Mouse (Mus musculus) heart, embryonic 14.5 days (tissue): ENCODE results near the gene Olfr971. TPM values are rescaled to one million over a fixed set of nuclear protein-coding genes. Genes with fewer than 3 reads are reported as not detected.
"Not testable (repeated sequence)": the region's sequence is repeated elsewhere in the genome, so short reads cannot be mapped to it uniquely, and the experiment has no call there.

Source experiments
- ATAC-seq: fragments of 200-750 bp; cut with Nextera tagmentation; 2 replicates; pipeline ENCODE4 v1.8.0; 2017; ENCODE audit warnings: low read depth, moderate TSS enrichment; ENCODE audit not compliant: insufficient number of reproducible peaks, insufficient read depth, low FRiP score
- H3K27ac ChIP-seq, 2 experiments: fragments of 200-500 bp in 1 of 2; fragments of 300-500 bp in 1 of 2; sonication (generic) in 1 of 2; replicated peaks in 1 of 2; 2 replicates each; pipeline ENCODE4 v1.5.1; 2012 to 2014; ENCODE audit warnings: low read depth in 2 of 2, low read length in 2 of 2, control low read depth in 1 of 2, mild to moderate bottlenecking in 1 of 2, mixed read lengths in 1 of 2; ENCODE audit not compliant: control insufficient read depth in 1 of 2, insufficient read depth in 1 of 2
- H3K27me3 ChIP-seq: fragments of 300-500 bp; sonication (generic); 2 replicates; pipeline ENCODE4 v1.6.1; 2014; ENCODE audit warnings: mild to moderate bottlenecking, low read length, control low read depth; ENCODE audit not compliant: control insufficient read depth, insufficient read depth
- H3K36me3 ChIP-seq: fragments of 300-500 bp; sonication (generic); 2 replicates; pipeline ENCODE4 v1.6.1; 2014; ENCODE audit warnings: mild to moderate bottlenecking, control low read depth, low read length, mixed read lengths; ENCODE audit not compliant: control insufficient read depth, insufficient read depth
- H3K4me1 ChIP-seq, 2 experiments: fragments of 200-500 bp in 1 of 2; fragments of 300-500 bp in 1 of 2; sonication (generic) in 1 of 2; 2 replicates each; pipeline ENCODE4 v1.6.1; 2012 to 2014; ENCODE audit warnings: low read length in 2 of 2, control low read depth in 1 of 2, mixed read lengths in 1 of 2; ENCODE audit not compliant: control insufficient read depth in 2 of 2, insufficient read depth in 2 of 2
- H3K4me2 ChIP-seq: fragments of 300-500 bp; sonication (generic); 2 replicates; pipeline ENCODE4 v1.6.1; 2014; ENCODE audit warnings: mild to moderate bottlenecking, low read length
- H3K4me3 ChIP-seq, 2 experiments: fragments of 200-500 bp in 1 of 2; fragments of 300-500 bp in 1 of 2; sonication (generic) in 1 of 2; 2 replicates each; pipeline ENCODE4 v1.5.1; 2012 to 2014; ENCODE audit warnings: low read length in 2 of 2, mild to moderate bottlenecking in 2 of 2, control low read depth in 1 of 2, low read depth in 1 of 2, moderate library complexity in 1 of 2; ENCODE audit not compliant: control insufficient read depth in 1 of 2, insufficient read depth in 1 of 2
- H3K9ac ChIP-seq: fragments of 300-500 bp; sonication (generic); 2 replicates; pipeline ENCODE4 v1.6.1; 2014; ENCODE audit warnings: mild to moderate bottlenecking, low read length
- H3K9me3 ChIP-seq: fragments of 300-500 bp; sonication (generic); 2 replicates; pipeline ENCODE4 v1.6.1; 2016; ENCODE audit warnings: low read length, control low read depth; ENCODE audit not compliant: control insufficient read depth
- WGBS: fragments of 180-500 bp; shearing (Covaris S2); extraction: QIAGEN DNeasy Blood & Tissue Kit; methylation state at CpG from one replicate; pipeline ENCODE4 v1.1.7; 2014; 5-methylcytosine and 5-hydroxymethylcytosine counted together
- polyA plus RNA-seq: library from polyadenylated mRNA; unstranded; fragments of >200 nt; fragmentation: Nextera tagmentation; extraction: Ambion mirVana; gene quantifications from 2 replicates; pipeline ENCODE4 v1.2.1, GENCODE M21; 2014

Olfr971 gene
- not detected in 2 replicates for polyA plus RNA-seq

GRCm38 (mm10) chr9:39836576-39836975, at the start of gene Olfr971:
Gene Olfr971, plus strand, starts transcription at chr9:39836876.
- not testable (repeated sequence) for H3K4me2 ChIP-seq, H3K27me3 ChIP-seq, H3K4me3 ChIP-seq, ATAC-seq, H3K36me3 ChIP-seq, H3K9me3 ChIP-seq, H3K4me1 ChIP-seq, H3K27ac ChIP-seq, H3K9ac ChIP-seq
- WGBS: 71% methylated on average over 1 of the region's 2 CpGs

- no peak for ATAC-seq
- Histone ChIP-seq H3K4me3 (no peak within 1 kb of the TSS), H3K36me3 (no peaks in the 10 kb centered on the region), H3K4me1 (no peaks in the 10 kb centered on the region), H3K4me2 (no peak within 1 kb of the TSS), H3K27ac (no peak within 1 kb of the TSS), H3K9me3 (no peaks in the 10 kb centered on the region), H3K9ac (no peak within 1 kb of the TSS), H3K27me3 (no peaks in the 10 kb centered on the region)
- WGBS: 70% methylated on average over 2 of the region's 2 CpGs
Observed at GRCm38 (mm10) chr9:39790558-39790957, 46.1 kb upstream of the Olfr971 start, which contains the start of gene Olfr969. Gene Olfr969, plus strand, starts transcription at chr9:39790945.

GRCm38 (mm10) chr9:39808560-39808959, 28.1 kb upstream of the Olfr971 start, which contains the start of gene Olfr970:
Gene Olfr970, plus strand, starts transcription at chr9:39808860.
- Histone ChIP-seq H3K4me1 (no peaks in the 10 kb centered on the region), H3K27me3 (no peaks in the 10 kb centered on the region), H3K36me3 (no peaks in the 10 kb centered on the region), H3K4me2 (no peak within 1 kb of the TSS), H3K4me3 (no peak within 1 kb of the TSS), H3K9me3 (no peaks in the 10 kb centered on the region), H3K9ac (no peak within 1 kb of the TSS), H3K27ac (no peak within 1 kb of the TSS)
- WGBS: 72% methylated on average over 4 of the region's 4 CpGs
- no peak for ATAC-seq

GRCm38 (mm10) chr9:39866122-39866521, 29.4 kb downstream of the Olfr971 start, which contains the start of gene Olfr972:
Gene Olfr972, plus strand, starts transcription at chr9:39866422.
- Histone ChIP-seq H3K9me3 (no peaks in the 10 kb centered on the region), H3K4me2 (no peak within 1 kb of the TSS), H3K36me3 (no peaks in the 10 kb centered on the region), H3K9ac (no peak within 1 kb of the TSS), H3K27ac (no peak within 1 kb of the TSS), H3K27me3 (no peaks in the 10 kb centered on the region), H3K4me1 (no peaks in the 10 kb centered on the region), H3K4me3 (no peak within 1 kb of the TSS)
- no peak for ATAC-seq
- WGBS: 53% methylated on average over 2 of the region's 2 CpGs

GRCm38 (mm10) chr9:39871986-39872385, 35.3 kb downstream of the Olfr971 start:
- not testable (repeated sequence) for H3K9ac ChIP-seq, H3K4me1 ChIP-seq, H3K9me3 ChIP-seq, H3K4me2 ChIP-seq, H3K36me3 ChIP-seq, H3K4me3 ChIP-seq, H3K27me3 ChIP-seq, H3K27ac ChIP-seq, ATAC-seq
- WGBS: 65% methylated on average over 1 of the region's 1 CpGs

- WGBS: no CpG with 5 or more reads among the region's 4 CpGs
- not testable (repeated sequence) for H3K4me2 ChIP-seq, H3K4me3 ChIP-seq, H3K27ac ChIP-seq, H3K9ac ChIP-seq, H3K36me3 ChIP-seq, H3K27me3 ChIP-seq, ATAC-seq, H3K4me1 ChIP-seq, H3K9me3 ChIP-seq
Observed at GRCm38 (mm10) chr9:39877541-39878396, 41.1 kb downstream of the Olfr971 start.
